Mouse (Mus musculus) megakaryocyte, adult 5-6 weeks (primary cell): ENCODE results near the gene H2-Q6. TPM values are rescaled to one million over a fixed set of nuclear protein-coding genes. Genes with fewer than 3 reads are reported as not detected.
"Not testable (repeated sequence)": the region's sequence is repeated elsewhere in the genome, so short reads cannot be mapped to it uniquely, and the experiment has no call there.

ENCODE experiments used
- ATAC-seq: 2 replicates; pipeline ENCODE4 v1.8.0; 2016; ENCODE audit warnings: mild to moderate bottlenecking, inconsistent platforms; ENCODE audit not compliant: poor library complexity, severe bottlenecking
- total RNA-seq, 2 experiments: library from RNA; stranded (forward) in 1 of 2; stranded (reverse) in 1 of 2; fragments of 153-499, 151-499 nt in 1 of 2; fragments of 221-1000, 200-1000 nt in 1 of 2; gene quantifications; 2 replicates each; pipeline versions ENCODE4 v1.2.3 to v1.2.4; 2015 to 2017

The H2-Q6 gene
- total RNA-seq (2015) (10.2 and 12.1 TPM in 2 replicates), total RNA-seq (2017) (12.8 and 13.5 TPM in 2 replicates)

DNA sequence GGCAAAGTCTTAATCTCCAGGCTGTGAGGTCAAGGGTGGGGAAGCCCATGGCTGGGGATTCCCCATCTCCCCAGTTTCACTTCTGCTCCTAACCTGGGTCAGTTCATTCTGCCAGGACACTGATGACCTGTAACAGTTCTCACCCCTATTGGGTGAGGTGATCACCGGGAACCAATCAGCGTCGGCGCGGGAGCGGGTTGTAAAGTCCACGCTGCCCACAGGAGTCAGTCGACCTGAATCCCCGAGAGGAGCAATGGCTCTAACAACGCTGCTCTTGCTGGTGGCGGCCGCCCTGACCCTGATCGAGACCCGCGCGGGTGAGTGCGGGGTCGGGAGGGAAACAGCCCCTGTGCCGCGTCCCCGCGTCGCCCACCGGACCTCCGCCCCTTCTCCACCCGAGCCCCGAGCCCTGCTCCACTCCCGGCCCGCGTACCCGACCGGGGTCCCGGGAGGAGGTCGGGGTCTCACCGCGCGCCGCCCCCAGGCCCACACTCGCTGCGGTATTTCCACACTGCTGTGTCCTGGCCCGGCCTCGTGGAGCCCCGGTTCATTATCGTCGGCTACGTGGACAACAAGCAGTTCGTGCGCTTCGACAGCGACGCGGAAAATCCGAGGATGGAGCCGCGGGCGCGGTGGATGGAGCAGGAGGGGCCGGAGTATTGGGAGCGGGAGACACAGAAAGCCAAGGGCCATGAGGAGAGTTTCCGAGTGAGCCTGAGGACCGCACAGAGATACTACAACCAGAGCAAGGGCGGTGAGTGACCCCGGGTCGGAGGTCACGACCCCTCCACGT lies at the start of gene H2-Q6:
Gene H2-Q6, plus strand, starts transcription at position 227 of the 793 bp plus-strand sequence.
- ATAC-seq, result peak; percentile 96

DNA sequence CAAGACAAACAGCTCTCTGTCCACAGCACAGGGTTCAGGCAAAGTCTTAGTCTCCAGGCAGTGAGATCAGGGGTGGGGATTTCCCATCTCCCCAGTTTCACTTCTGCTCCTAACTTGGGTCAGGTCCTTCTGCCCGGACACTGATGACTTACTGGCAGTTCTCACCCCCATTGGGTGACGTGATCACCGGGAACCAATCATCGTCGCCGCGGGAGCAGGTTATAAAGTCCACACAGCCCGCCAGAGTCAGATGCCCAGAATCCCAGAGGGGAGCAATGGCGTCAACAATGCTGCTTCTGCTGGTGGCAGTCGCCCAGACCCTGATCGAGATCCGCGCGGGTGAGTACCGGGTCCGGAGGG lies 45.3 kb upstream of the H2-Q6 start, which contains the start of gene H2-Q4:
Gene H2-Q4, plus strand, starts transcription at position 249 of the 360 bp plus-strand sequence.
- ATAC-seq, result peak; percentile 99

DNA sequence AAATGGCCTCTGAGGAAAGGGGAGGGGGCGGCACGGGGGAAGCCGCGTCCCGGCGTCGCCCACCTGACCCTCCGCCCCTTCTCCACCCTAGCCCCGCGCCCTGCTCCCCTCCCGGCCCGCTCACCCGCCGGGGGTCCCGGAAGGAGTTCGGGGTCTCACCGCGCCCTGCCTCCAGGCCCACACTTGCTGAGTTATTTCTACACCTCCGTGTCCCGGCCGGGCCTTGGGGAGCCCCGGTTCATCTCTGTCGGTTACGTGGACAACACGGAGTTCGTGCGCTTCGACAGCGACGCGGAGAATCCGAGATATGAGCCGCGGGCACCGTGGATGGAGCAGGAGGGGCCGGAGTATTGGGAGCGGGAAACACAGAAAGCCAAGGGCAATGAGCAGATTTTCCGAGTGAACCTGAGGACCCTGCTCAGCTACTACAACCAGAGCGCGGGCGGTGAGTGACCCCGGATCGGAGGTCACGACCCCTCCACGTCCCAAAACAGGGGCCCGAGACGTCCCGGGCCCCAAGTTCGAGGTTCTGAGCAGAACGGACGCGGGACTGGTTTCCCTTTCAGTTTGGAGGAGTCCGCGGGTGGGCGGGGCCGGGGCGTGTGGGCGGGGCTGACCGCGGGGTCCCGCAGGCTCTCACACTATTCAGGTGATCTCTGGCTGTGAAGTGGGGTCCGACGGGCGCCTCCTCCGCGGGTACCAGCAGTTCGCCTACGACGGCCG lies 44.8 kb upstream of the H2-Q6 start:
- ATAC-seq, result peak; percentile 60

DNA sequence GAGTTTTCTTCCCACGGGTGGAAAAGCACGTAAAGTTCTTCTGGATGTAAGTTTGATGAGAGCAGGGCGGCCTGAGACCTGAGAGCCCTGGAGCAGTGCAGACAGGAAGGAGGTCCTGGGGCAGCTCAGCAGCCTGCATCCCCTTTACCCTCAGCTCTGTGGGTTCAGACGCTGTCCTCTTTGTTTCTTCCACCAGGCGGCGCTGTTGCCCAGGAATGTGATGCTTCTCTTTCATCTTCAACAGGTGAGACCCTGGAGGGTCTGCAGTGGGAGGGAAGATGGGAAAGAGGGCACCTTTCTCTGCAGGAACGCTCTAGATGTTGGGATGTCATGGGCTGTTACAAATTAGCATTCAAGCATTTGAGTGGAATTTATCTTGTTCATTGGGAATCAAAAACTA lies 34.9 kb upstream of the H2-Q6 start:
- ATAC-seq, result not testable (repeated sequence)

DNA sequence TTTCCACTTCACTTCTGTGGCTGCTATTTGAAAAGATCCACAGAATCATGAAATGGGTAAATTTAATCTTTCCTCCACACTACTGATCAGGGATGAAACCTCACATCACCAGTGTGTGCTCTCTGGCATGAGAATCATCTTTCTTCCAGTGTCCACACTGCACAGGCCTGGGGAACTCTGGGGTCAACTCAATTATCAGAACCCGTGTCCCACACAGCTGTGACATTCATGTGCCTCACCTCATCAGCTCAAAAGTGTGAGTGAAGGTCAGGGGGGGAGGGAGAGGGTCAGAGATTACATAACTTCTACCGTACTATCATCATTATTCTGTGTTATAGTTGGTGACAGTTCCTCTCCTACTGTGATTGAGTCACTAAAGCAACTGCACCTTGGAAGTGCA lies 32.0 kb upstream of the H2-Q6 start:
- not testable (repeated sequence) for ATAC-seq

DNA sequence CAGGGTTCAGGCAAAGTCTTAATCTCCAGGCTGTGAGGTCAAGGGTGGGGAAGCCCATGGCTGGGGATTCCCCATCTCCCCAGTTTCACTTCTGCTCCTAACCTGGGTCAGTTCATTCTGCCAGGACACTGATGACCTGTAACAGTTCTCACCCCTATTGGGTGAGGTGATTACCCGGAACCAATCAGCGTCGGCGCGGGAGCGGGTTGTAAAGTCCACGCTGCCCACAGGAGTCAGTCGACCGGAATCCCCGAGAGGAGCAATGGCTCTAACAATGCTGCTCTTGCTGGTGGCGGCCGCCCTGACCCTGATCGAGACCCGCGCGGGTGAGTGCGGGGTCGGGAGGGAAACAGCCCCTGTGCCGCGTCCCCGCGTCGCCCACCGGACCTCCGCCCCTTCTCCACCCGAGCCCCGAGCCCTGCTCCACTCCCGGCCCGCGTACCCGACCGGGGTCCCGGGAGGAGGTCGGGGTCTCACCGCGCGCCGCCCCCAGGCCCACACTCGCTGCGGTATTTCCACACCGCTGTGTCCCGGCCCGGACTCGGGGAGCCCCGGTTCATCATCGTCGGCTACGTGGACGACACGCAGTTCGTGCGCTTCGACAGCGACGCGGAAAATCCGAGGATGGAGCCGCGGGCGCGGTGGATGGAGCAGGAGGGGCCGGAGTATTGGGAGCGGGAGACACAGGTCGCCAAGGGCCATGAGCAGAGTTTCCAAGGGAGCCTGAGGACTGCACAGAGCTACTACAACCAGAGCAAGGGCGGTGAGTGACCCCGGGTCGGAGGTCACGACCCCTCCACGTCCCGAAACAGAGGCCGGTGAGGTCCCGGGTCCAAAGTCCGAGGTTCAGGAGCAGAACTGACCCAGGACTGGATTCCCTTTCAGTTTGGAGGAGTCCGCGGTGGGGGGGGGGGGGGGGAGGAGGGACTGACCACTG lies 30.5 kb upstream of the H2-Q6 start:
- peak; percentile 99 for ATAC-seq

DNA sequence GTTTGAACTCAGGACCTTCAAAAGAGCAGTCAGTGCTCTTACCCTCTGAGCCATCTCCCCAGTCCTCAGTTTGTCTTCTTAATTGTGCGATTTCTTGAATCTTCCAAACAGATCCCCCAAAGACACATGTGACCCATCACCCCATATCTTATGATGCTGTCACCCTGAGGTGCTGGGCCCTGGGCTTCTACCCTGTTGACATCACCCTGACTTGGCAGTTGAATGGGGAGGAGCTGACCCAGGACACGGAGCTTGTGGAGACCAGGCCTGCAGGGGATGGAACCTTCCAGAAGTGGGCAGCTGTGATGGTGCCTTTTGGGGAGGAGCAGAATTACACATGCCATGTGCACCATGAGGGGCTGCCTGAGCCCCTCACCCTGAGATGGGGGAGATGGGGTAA lies 27.7 kb upstream of the H2-Q6 start:
- not testable (repeated sequence) for ATAC-seq

DNA sequence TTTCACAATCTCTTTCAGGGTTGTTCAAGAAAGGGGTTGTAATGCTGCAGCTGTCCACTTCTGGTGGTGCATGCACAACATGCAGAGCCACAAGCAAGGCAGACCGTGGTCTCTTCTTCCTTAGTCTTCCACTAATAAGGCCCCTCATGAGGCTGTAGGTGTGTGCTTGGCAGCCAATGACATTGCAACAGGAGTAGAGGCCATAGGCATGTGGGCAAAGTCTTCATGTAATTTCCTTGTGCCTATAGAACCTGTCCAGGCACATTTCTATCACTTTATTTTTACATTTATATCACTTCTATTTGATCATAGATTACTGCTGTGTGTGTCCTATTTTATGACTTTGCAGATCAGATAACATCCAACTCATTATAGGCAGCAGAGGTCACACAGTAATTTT lies 11.6 kb upstream of the H2-Q6 start:
- not testable (repeated sequence) for ATAC-seq

DNA sequence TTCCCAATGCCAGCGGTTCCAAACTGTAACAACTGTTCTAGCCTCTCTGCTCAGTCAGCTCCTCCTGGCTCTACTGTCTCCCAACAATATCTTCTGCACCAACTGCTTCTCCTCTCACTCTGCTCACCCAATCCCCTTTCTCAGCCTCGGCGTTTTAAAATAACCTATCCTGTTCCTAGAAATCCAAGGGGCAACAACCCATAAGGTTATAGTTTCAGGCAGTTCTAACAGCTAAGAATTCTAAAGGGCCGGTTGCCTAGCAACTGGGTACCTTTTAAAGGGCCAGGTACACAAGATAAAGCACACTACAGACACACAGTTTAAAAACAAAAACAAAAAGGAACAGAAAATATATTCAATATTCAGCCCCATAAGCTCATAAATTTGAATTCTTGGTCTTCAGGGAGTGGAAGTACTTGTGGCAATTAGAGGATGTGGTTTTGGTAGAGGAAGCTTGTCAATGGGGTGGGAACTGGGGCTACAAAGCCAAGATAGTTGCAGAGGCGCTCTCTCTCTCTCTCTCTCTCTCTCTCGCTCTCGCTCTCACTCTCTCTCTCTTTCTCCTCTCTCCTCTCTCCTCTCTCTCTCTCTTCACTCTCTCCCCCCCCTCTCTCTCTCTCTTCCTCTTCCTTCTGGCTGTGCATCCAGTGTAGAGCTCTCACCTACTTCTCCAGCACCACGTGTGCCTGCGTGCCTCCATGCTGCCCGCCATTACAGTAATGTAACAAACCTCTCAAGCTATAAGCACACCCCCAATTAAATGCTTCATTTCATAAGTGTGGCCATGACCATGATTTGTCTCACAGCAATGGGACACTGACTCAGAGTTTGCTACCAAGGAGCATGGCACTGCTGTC lies 9.1 kb upstream of the H2-Q6 start:
- peak; percentile 82 for ATAC-seq

DNA sequence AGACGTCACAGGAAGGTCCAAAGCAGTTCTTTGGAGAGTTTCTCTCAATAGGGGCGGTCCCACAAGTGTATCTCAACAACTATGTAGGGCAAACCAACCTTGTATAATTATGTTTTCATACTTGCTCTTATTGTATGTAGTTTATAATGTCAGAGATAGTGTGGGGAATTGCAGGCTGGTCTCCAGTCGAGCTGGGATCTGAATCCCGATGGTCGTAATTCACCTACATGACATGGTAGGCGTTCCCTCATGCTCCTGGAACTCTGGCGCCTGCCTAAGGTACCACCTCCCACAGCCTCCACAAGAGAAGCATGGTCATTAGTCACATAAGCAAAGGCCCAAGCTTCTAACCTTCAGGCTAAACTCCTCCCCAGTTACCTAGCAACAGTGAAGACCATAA lies 5.9 kb upstream of the H2-Q6 start:
- no peak for ATAC-seq

DNA sequence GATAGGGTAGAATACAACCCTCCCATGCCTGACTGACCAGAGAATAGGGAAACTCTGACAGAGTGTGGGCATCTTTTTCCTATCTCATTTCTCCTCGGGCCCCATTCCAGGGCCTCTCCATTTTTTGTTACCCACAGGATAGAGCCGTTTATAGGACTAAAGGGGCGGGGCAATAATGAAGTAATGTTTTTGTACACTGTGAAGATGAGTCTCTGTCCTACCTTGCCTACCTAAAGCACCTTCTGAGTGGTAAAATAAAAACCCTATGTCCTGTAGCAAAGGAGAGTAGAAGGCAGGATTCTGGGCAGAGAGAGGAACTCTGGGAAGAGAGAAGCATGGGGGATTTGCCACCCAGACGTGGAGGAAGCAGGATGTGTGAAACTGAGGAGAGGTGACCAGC lies 5.1 kb upstream of the H2-Q6 start:
- not testable (repeated sequence) for ATAC-seq

DNA sequence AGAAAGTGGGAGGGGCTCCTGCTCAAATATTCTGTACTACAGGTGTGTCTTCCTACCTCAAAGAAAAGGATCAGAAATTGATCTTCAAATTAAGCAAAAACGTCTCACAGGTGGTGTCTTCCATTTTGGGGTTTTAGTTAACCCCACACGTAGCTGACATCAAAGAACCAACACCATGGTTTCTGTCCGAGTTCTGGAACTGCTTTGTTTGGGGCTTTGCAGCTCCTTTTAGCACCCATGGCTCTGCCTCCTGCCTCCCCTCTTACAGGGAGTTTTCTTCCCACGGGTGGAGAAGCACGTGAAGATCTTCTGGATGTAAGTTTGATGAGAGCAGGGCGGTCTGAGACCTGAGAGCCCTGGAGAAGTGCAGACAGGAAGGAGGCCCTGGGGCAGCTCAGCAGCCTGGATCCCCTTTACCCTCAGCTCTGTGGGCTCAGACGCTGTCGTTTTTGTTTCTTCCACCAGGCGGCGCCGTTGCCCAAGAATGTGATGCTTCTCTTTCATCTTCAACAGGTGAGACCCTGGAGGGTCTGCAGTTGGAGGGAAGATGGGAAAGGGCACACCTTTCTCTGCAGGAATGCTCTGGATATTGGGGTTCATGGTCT lies 4.3 kb upstream of the H2-Q6 start:
- ATAC-seq, result not testable (repeated sequence)

DNA sequence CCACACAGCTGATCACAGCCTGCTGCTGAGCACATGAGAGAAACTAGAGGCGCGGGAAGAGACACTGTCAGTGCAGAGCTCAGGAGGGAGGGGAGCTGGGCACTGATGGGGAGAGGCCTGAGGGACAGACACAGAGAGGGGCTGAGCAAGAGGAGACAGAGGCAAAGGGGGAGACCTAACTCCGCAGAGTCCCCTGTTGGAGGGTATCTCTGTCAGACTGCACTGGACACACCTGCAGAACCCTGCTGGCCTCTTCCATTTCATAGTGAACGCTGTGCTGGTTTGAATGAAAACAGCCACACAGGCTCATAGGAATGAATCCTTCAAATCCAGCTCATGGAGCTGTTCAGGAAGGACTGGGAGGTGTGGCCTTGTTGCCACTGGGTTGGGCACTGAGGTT lies 3.3 kb upstream of the H2-Q6 start:
- ATAC-seq, result not testable (repeated sequence)

DNA sequence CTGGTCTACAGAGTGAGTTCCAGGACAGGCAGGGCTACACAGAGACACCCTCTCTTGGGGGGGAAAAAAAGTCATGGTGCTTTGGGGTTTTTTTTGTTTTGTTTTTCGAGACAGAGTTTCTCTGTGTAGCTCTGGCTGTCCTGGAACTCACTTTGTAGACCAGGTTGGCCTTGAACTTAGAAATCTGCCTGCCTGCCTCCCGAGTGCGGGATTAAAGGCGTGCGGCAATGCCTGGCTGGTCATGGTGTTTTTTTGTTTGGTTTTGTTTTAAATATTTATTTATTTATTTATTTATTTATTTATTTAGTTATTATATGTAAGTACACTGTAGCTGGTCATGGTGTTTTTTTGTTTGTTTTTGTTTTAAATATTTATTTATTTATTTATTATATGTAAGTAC lies 2.3 kb upstream of the H2-Q6 start:
- ATAC-seq, result not testable (repeated sequence)

DNA sequence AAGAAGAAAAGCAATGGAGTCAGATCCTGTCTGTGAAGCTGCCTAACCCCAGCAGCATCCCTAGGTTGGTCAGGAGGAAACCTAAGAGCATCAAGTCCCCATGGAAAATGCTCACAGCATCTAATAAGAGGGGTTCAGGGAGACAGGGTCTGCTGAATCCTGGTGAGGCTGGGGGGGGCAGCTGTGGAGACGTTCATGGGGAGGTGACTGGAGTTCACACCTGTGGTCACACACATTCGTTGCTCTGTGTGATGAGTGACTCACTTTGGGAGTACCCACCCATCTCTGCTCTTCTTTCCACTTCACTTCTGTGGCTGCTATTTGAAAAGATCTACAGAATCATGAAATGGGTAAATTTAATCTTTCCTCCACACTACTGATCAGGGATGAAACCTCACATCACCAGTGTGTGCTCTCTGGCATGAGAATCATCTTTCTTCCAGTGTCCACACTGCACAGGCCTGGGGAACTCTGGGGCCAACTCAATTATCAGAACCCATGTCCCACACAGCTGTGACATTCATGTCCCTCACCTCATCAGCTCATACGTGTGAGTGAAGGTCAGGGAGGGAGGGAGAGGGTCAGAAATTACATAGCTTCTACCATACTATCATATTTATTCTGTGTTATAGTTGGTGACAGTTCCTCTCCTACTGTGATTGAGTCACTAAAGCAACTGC lies 1.4 kb upstream of the H2-Q6 start:
- not testable (repeated sequence) for ATAC-seq

DNA sequence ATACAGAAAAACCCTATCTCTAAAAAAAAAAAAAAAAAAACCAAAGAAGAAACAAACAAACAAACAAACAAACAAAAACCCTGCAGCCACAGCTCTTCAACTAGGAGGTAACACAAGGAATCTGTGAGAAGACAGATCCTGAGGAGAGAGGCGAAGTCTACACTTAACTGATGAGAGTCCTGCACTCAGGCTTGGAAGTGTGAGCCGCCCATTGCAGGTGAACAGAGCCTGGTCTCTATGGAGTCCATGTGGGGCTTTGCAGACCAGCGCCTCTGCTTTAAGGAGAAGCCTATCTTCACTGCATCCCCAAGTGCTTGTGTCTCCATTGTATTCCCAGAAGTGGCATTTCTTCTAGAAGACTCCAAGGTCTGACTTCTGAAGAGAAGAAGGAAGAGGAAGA lies 544 bp upstream of the H2-Q6 start:
- ATAC-seq, result not testable (repeated sequence)

DNA sequence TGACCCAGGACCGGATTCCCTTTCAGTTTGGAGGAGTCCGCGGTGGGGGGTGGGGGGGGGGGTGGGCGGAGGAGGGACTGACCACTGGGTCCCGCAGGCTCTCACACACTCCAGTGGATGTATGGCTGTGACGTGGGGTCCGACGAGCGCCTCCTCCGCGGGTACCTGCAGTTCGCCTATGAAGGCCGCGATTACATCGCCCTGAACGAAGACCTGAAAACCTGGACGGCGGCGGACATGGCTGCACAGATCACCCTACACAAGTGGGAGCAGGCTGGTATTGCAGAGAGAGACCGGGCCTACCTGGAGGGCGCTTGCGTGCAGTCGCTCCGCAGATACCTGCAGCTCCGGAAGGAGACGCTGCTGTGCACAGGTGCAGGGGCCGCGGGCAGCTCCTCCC lies 824 bp downstream of the H2-Q6 start:
- ATAC-seq, result not testable (repeated sequence)

DNA sequence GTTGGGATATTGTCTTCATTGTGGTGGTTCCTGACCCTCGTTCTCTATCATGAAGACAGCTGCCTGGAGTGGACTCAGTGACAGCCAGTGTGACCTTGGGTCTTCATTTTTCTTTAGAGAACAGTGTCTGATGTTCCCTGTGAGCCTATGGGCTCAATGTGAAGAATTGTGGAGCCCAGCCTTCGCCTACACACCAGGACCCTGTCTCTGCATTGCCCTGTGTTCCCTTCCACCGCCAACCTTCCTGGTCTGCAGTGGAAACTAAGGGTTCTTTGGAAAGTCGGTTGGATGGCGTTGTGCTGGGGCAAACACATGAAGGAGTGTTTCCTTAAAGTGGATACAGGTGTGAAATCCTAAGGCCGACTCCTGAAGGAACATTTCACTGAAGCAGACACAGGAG lies 4.2 kb downstream of the H2-Q6 start:
- ATAC-seq, result not testable (repeated sequence)

DNA sequence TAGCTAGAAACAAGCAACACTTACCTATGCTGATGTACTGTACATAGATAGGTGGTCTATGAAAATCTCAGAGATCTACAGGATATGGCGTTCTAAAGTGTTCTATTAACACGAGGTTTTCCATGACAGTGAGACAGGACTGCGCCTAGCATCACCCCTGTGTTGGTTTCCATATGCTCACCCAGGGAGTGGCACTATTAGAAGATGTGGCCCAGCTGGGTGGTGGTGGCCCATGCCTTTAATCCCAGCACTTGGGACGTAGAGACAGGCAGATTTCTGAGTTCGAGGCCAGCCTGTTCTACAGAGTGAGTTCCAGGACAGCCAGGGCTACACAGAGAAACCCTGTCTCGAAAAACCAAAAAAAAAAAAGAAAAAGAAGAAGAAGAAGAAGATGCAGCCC lies 6.0 kb downstream of the H2-Q6 start:
- not testable (repeated sequence) for ATAC-seq
